Mouse (Mus musculus) central nervous system, embryonic 11.5 days (tissue): Measurements from ENCODE around the gene Krtap3-3. TPM values are rescaled to one million over a fixed set of nuclear protein-coding genes. Genes with fewer than 3 reads are reported as not detected.

Source experiments
- polyA plus RNA-seq: library from polyadenylated mRNA; depleted of rRNA; stranded (reverse); fragments of >200 nt; gene quantifications from 2 replicates; pipeline ENCODE4 v1.2.3, GENCODE M21; 2012; rRNA removed

Krtap3-3 gene
- polyA plus RNA-seq: not detected in 2 replicates

DNA sequence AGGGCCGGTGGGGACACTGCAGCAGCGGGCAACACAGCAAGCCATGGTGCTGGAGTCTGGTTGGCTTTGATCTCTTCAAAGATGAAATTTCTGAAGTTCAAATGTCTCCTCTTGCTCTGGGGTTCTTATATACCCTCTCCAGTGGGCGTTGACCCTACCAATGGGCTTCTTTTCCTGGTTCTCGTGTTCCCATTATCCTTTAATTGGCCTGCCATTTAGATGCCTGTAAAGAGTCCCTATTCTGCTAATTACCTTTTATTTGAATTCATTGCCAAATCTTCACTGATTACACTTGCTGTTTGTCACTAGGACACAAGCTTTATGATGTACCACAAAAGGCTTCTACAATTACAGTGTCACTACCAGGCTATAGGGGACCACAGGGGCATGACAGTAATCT lies at the start of gene Krtap3-3:
Krtap3-3 (minus strand) TSS at position 101 of the 400 bp plus-strand sequence.

DNA sequence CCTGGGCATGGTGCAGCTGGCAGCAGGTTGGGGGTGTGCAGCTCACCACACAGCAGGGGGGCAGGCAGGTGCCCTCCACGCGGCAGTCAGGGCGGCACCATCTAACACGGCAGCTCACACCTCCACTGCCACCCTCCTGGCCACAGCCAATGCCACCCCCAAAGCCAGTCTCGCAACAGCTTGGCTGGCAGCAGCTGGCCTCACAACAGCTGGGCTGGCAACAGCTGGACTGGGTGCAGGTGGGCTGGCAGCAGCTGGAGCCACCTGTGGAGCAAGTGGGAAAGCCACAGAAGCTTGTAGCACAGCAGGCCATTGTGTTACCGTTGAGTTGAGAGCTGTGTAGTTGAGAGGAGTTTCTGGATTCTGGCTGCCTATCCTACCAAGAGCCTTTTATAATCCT lies 47.1 kb upstream of the Krtap3-3 start, which contains the start of gene Krtap9-3:
Krtap9-3 (minus strand) TSS at position 364 of the 400 bp plus-strand sequence.

DNA sequence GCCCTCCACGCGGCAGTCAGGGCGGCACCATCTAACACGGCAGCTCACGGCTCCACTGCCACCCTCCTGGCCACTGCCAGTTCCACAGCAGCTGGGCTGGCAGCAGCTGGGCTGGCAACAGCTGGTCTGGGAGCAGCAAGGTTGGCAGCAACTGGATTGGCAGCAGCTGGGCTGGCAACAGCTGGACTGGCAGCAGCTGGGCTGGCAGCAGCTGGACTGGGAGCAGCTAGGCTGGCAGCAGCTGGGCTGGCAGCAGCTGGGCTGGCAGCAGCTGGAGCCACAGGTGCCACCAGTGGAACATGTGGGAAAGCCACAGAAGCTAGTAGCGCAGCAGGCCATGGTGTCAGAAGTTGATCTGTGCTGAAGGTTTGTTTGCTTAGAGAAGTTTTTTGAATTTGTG lies 40.3 kb upstream of the Krtap3-3 start, which contains the start of gene Krtap1-3:
Krtap1-3 (minus strand) TSS at position 359 of the 400 bp plus-strand sequence.

DNA sequence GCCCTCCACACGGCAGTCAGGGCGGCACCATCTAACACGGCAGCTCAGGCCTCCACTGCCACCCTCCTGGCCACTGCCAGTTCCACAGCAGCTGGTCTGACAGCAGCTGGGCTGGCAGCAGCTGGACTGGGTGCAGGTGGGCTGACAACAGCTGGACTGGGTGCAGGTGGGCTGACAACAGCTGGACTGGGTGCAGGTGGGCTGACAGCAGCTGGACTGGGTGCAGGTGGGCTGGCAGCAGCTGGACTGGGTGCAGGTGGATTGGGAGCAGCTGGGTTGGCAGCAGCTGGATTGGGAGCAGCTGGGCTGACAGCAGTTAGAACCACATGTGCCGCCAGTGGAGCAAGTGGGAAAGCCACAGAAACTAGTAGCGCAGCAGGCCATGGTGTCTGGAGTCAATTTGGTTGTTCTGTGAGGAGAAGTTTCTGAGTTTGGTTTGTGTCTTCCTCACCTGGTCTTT lies 32.6 kb upstream of the Krtap3-3 start, which contains the start of gene Krtap1-4:
Krtap1-4 (minus strand) TSS at position 410 of the 460 bp plus-strand sequence.

DNA sequence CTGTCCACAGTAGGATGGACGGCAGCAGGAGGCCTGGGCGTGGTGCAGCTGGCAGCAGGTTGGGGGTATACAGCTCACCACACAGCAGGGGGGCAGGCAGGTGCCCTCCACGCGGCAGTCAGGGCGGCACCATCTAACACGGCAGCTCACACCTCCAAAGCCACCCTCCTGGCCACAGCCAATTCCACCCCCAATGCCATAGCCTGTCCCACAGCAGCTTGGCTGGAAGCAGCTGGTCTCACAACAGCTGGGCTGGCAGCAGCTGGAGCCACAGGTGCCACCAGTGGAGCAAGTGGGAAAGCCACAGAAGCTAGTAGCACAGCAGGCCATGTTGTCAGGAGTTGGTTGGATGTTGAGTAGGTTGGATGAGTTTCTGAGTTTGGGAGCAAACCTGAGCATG lies 30.0 kb upstream of the Krtap3-3 start, which contains the start of gene Krtap1-5:
Krtap1-5 (minus strand) TSS at position 381 of the 400 bp plus-strand sequence.

DNA sequence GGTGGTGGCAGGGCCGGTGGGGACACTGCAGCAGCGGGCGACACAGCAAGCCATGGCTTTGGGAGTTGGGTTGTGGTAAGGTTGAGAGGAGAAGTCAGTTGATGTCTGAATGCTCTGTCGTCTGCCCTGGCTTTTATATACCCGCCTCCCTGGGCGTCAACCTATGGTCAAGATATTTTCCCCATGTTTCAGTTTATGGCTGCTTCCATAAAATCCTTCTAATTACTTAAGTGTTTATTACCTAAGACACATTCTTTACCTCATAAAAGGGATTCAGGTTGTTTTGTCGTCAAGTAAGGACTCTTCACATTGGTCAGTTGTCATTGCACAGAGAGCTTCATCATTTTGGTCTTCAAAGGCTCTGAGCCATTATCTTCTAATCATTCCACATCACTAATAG lies 15.9 kb upstream of the Krtap3-3 start, which contains the start of gene Krtap3-1:
Krtap3-1 (minus strand) TSS at position 101 of the 400 bp plus-strand sequence.

DNA sequence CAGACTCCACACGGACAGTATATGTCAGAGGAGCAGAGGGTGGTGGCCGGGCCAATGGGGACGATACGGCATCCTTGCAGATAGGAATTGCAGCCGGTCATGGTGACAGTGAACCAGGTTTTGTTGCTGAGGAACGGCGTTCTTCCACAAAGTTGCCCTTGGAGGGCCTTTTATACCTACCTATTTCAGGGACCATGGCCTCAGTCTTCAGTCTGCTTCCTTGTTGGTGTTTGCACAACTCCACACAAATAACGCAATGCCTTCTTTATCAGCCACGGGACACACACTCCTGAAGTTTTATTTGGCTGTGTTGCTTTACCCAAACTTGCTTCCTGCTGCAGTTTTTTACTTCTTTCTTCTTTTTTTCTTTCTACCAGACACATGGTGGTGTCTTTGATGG lies 8.7 kb upstream of the Krtap3-3 start, which contains the start of gene Gm11939:
Gm11939 (minus strand) TSS at position 101 of the 400 bp plus-strand sequence.

DNA sequence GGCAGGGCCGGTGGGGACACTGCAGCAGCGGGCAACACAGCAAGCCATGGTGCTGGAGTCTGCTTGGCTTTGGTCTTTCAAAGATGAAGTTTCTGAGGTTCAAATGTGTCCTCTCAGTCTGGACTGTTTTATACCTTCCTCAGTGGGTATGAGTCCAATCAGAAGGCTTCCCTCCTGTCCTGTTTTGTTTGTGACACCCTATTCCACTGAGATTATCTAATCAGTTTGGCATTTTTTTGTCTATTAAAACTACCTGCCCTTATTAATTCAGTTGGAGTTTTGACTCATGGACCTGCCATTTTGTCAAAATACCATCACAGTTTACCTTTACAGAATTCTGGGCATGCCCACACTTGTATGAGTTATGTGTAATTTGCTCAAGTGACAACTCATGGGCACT lies 6.1 kb upstream of the Krtap3-3 start, which contains the start of gene Krtap3-2:
Krtap3-2 (minus strand) TSS at position 101 of the 400 bp plus-strand sequence.

DNA sequence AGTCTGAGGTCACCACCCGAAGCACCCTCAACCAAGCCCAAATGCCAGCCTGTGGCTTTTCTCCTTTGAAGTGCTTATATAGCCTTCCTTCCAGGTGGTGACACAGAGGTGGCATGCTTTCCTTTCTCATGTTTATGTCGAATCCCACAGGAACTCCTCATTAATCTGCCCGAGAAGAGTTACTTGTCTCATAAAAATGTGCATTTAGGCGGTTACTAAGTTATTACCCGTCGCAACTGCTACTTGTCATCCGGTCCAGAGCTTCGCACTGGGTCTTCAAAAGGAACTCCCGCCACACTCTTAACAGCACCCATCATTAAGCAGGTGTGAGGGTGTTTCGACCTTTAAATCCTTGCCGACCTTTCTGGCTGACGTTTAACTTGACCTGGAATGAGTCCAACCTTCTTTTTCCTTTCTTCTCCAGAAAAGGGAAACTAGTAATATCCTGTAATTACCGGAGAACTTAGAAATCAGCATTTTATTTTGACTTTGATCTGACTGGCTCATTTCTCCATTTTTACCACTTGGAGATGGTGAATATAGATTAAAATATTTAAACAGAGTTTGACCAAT lies 29.3 kb downstream of the Krtap3-3 start, which contains the start of gene Krt39:
Krt39 (minus strand) TSS at position 51 of the 573 bp plus-strand sequence.

Other genes with a start within 250 kb of the Krtap3-3 start
- 0.02 and 0.07 TPM in 2 replicates for gene Krt25, start 227.9 kb downstream of the Krtap3-3 start, polyA plus RNA-seq
- 0.12 and 0.25 TPM in 2 replicates for gene Krt26, start 212.9 kb downstream of the Krtap3-3 start, polyA plus RNA-seq
- 0.02 TPM in 1 of 2 replicates, not detected in the other for gene Krt27, start 199.8 kb downstream of the Krtap3-3 start, polyA plus RNA-seq
- gene Krt28, start 176.0 kb downstream of the Krtap3-3 start, polyA plus RNA-seq: 0.24 and 0.30 TPM in 2 replicates
- gene Krt10, start 161.5 kb downstream of the Krtap3-3 start, polyA plus RNA-seq: 5.6 and 10.6 TPM in 2 replicates
- 0.04 TPM in 1 of 2 replicates, not detected in the other for gene Krt12, start 128.6 kb downstream of the Krtap3-3 start, polyA plus RNA-seq
- 1.1 and 2.3 TPM in 2 replicates for gene Krt20, start 112.7 kb downstream of the Krtap3-3 start, polyA plus RNA-seq
- 0.08 and 0.14 TPM in 2 replicates for gene Krt23, start 57.7 kb downstream of the Krtap3-3 start, polyA plus RNA-seq
- gene Krt39, start 29.5 kb downstream of the Krtap3-3 start, polyA plus RNA-seq: not detected in 2 replicates
- gene Krt40, start 7.7 kb downstream of the Krtap3-3 start, polyA plus RNA-seq: 0.07 TPM in 1 of 2 replicates, not detected in the other
- not detected in 2 replicates for gene Krtap3-2, start 6.0 kb upstream of the Krtap3-3 start, polyA plus RNA-seq
- gene Gm11939, start 8.6 kb upstream of the Krtap3-3 start, polyA plus RNA-seq: not detected in 2 replicates
- not detected in 2 replicates for gene Krtap3-1, start 15.8 kb upstream of the Krtap3-3 start, polyA plus RNA-seq
- gene Krtap1-5, start 30.2 kb upstream of the Krtap3-3 start, polyA plus RNA-seq: not detected in 2 replicates
- not detected in 2 replicates for gene Krtap1-4, start 32.8 kb upstream of the Krtap3-3 start, polyA plus RNA-seq
- not detected in 2 replicates for gene Krtap1-3, start 40.5 kb upstream of the Krtap3-3 start, polyA plus RNA-seq
- gene Krtap9-3, start 47.2 kb upstream of the Krtap3-3 start, polyA plus RNA-seq: not detected in 2 replicates
- gene Gm11938, start 52.4 kb upstream of the Krtap3-3 start, polyA plus RNA-seq: not detected in 2 replicates
- gene Gm11937, start 59.3 kb upstream of the Krtap3-3 start, polyA plus RNA-seq: not detected in 2 replicates
- gene Krtap2-4, start 64.0 kb upstream of the Krtap3-3 start, polyA plus RNA-seq: not detected in 2 replicates
- not detected in 2 replicates for gene Gm11562, start 69.6 kb upstream of the Krtap3-3 start, polyA plus RNA-seq
- not detected in 2 replicates for gene Krtap4-1, start 77.4 kb upstream of the Krtap3-3 start, polyA plus RNA-seq
- not detected in 2 replicates for gene Krtap4-2, start 84.2 kb upstream of the Krtap3-3 start, polyA plus RNA-seq
- gene Krtap4-7, start 93.2 kb upstream of the Krtap3-3 start, polyA plus RNA-seq: not detected in 2 replicates
- gene Gm11555, start 99.4 kb upstream of the Krtap3-3 start, polyA plus RNA-seq: not detected in 2 replicates
- not detected in 2 replicates for gene Gm11563, start 108.1 kb upstream of the Krtap3-3 start, polyA plus RNA-seq
- gene Krtap4-6, start 115.1 kb upstream of the Krtap3-3 start, polyA plus RNA-seq: not detected in 2 replicates
- not detected in 2 replicates for gene Gm14190, start 139.9 kb upstream of the Krtap3-3 start, polyA plus RNA-seq
- not detected in 2 replicates for gene Gm14180, start 183.4 kb upstream of the Krtap3-3 start, polyA plus RNA-seq
- gene Gm11595, start 222.0 kb upstream of the Krtap3-3 start, polyA plus RNA-seq: not detected in 2 replicates
- not detected in 2 replicates for gene Krtap4-8, start 229.8 kb upstream of the Krtap3-3 start, polyA plus RNA-seq
- gene Krtap4-9, start 234.3 kb upstream of the Krtap3-3 start, polyA plus RNA-seq: not detected in 2 replicates
- not detected in 2 replicates for gene Gm11596, start 242.6 kb upstream of the Krtap3-3 start, polyA plus RNA-seq
- gene Gm11569, start 248.1 kb upstream of the Krtap3-3 start, polyA plus RNA-seq: not detected in 2 replicates